Mouse (Mus musculus) midbrain, embryonic 10.5 days (tissue): ENCODE data around the gene Oprl1. TPM values are rescaled to one million over a fixed set of nuclear protein-coding genes. Genes with fewer than 3 reads are reported as not detected.

Experiments used
- DNase-seq: peaks from one replicate; pipeline ENCODE4 v3.0.0-alpha.2; 2017; ENCODE audit warnings: low spot score
- H3K27ac ChIP-seq: fragments of 300-500 bp; sonication (generic); replicated peaks from 2 replicates; pipeline ENCODE4 v1.5.1; 2016; ENCODE audit warnings: mild to moderate bottlenecking
- H3K27me3 ChIP-seq: fragments of 300-500 bp; sonication (generic); 2 replicates; pipeline ENCODE4 v1.6.1; 2016; ENCODE audit warnings: low read depth, mild to moderate bottlenecking; ENCODE audit not compliant: poor library complexity, severe bottlenecking
- H3K36me3 ChIP-seq: fragments of 300-500 bp; sonication (generic); 2 replicates; pipeline ENCODE4 v1.6.1; 2016; ENCODE audit warnings: mild to moderate bottlenecking, moderate library complexity
- H3K4me1 ChIP-seq: fragments of 300-500 bp; sonication (generic); 2 replicates; pipeline ENCODE4 v1.6.1; 2016
- H3K4me3 ChIP-seq: fragments of 300-500 bp; sonication (generic); 2 replicates; pipeline ENCODE4 v1.5.1; 2016; ENCODE audit warnings: mild to moderate bottlenecking, moderate library complexity
- H3K9me3 ChIP-seq: fragments of 300-500 bp; sonication (generic); replicated peaks from 2 replicates; pipeline ENCODE4 v1.6.1; 2016; ENCODE audit warnings: mild to moderate bottlenecking
- WGBS: fragments of 180-500 bp; shearing (Covaris S2); methylation state at CpG from one replicate; pipeline ENCODE4 v1.1.7; 2016; 5-methylcytosine and 5-hydroxymethylcytosine counted together
- polyA plus RNA-seq: library from polyadenylated mRNA; unstranded; fragments of >200 nt; fragmentation: Nextera tagmentation; extraction: Ambion mirVana; gene quantifications from 2 replicates; pipeline ENCODE4 v1.2.1, GENCODE M21; 2016

The Oprl1 gene
- polyA plus RNA-seq, 1 experiment from 2014 or later = 6.4 TPM

- H3K4me1 ChIP-seq = no peaks in the 10 kb centered on the region
- no peak overlapping the region for H3K27ac ChIP-seq
- 82% methylated on average over 1 of the region's 1 CpGs for WGBS
- H3K4me3 ChIP-seq = no peak overlapping the region
- H3K27me3 ChIP-seq = no peaks in the 10 kb centered on the region
- no peaks in the 10 kb centered on the region for H3K36me3 ChIP-seq
- DNase-seq = no peak
- H3K9me3 ChIP-seq = no peaks in the 10 kb centered on the region
Measured at GRCm38 (mm10) chr2:181752626-181753025, 37.8 kb downstream of the Oprl1 start.

- peaks cover 51% of the 10 kb centered on the region for H3K4me1 ChIP-seq
- H3K27ac ChIP-seq = peak overlapping the region; percentile 80; the same call in 1 of the 2 replicates
- no peak for DNase-seq
- 85% methylated on average over 2 of the region's 2 CpGs for WGBS
- H3K4me3 ChIP-seq = no peak overlapping the region
- H3K27me3 ChIP-seq = no peaks in the 10 kb centered on the region
- H3K9me3 ChIP-seq = no peaks in the 10 kb centered on the region
- no peaks in the 10 kb centered on the region for H3K36me3 ChIP-seq
Measured at GRCm38 (mm10) chr2:181758147-181758725, 43.4 kb downstream of the Oprl1 start.

- 33% methylated on average over 4 of the region's 4 CpGs for whole genome bisulfite sequencing
- Histone ChIP-seq H3K4me1 (peaks cover 60% of the 10 kb centered on the region), H3K27me3 (no peaks in the 10 kb centered on the region), H3K9me3 (no peaks in the 10 kb centered on the region), H3K27ac (peak overlapping the region; percentile 80), H3K4me3 (no peak overlapping the region), H3K36me3 (no peaks in the 10 kb centered on the region)
- DNase-seq = peak; percentile 61
Measured at GRCm38 (mm10) chr2:181759041-181759440, 44.2 kb downstream of the Oprl1 start.

GRCm38 (mm10) chr2:181763006-181763830 lies 48.4 kb downstream of the Oprl1 start, which contains the start of gene Myt1:
Myt1 (plus strand) TSS chr2:181763332.
- Histone ChIP-seq H3K36me3 (no peaks in the 10 kb centered on the region), H3K4me1 (peaks cover 84% of the 10 kb centered on the region), H3K27me3 (no peaks in the 10 kb centered on the region), H3K4me3 (peak within 1 kb of the TSS; percentile 54), H3K9me3 (no peaks in the 10 kb centered on the region), H3K27ac (peak within 1 kb of the TSS; percentile 90)
- 30% methylated on average over 8 of the region's 8 CpGs for WGBS
- DNase-seq = peak; percentile 81

GRCm38 (mm10) chr2:181763886-181764527 lies 49.2 kb downstream of the Oprl1 start:
- Histone ChIP-seq H3K4me1 (peaks cover 79% of the 10 kb centered on the region), H3K4me3 (peak overlapping the region; percentile 54), H3K36me3 (no peaks in the 10 kb centered on the region), H3K27ac (peak overlapping the region; percentile 90), H3K27me3 (no peaks in the 10 kb centered on the region), H3K9me3 (no peaks in the 10 kb centered on the region)
- WGBS = 17% methylated on average over 14 of the region's 14 CpGs
- DNase-seq = peak; percentile 46

- WGBS = 1% methylated on average over 10 of the region's 10 CpGs
- Histone ChIP-seq H3K4me3 (peak overlapping the region; percentile 54), H3K9me3 (no peaks in the 10 kb centered on the region), H3K27me3 (no peaks in the 10 kb centered on the region), H3K36me3 (no peaks in the 10 kb centered on the region), H3K4me1 (peaks cover 73% of the 10 kb centered on the region), H3K27ac (peak overlapping the region; percentile 90)
- peak; percentile 76 for DNase-seq
Measured at GRCm38 (mm10) chr2:181764600-181764999, 49.8 kb downstream of the Oprl1 start.

- no peaks in the 10 kb centered on the region for H3K36me3 ChIP-seq
- no peak for DNase-seq
- peaks cover 66% of the 10 kb centered on the region for H3K4me1 ChIP-seq
- H3K9me3 ChIP-seq = no peaks in the 10 kb centered on the region
- H3K27me3 ChIP-seq = no peaks in the 10 kb centered on the region
- WGBS = 79% methylated on average over 4 of the region's 4 CpGs
- peak overlapping the region; percentile 54 for H3K4me3 ChIP-seq
- peak overlapping the region; percentile 90 for H3K27ac ChIP-seq
Measured at GRCm38 (mm10) chr2:181765251-181765650, 50.4 kb downstream of the Oprl1 start.

GRCm38 (mm10) chr2:181766672-181767557 lies 52.1 kb downstream of the Oprl1 start:
- Histone ChIP-seq H3K9me3 (no peaks in the 10 kb centered on the region), H3K27ac (peak overlapping the region; percentile 90), H3K36me3 (no peaks in the 10 kb centered on the region), H3K4me3 (peak overlapping the region; percentile 54), H3K4me1 (peaks cover 50% of the 10 kb centered on the region), H3K27me3 (no peaks in the 10 kb centered on the region)
- WGBS = 64% methylated on average over 14 of the region's 14 CpGs
- no peak for DNase-seq

- Histone ChIP-seq H3K4me1 (peaks cover 47% of the 10 kb centered on the region), H3K9me3 (no peaks in the 10 kb centered on the region), H3K36me3 (no peaks in the 10 kb centered on the region), H3K4me3 (peak overlapping the region; percentile 54; the same call in 1 of the 2 replicates), H3K27me3 (no peaks in the 10 kb centered on the region), H3K27ac (no peak overlapping the region)
- no peak for DNase-seq
Measured at GRCm38 (mm10) chr2:181768451-181768850, 53.6 kb downstream of the Oprl1 start.

- DNase-seq = no peak
- Histone ChIP-seq H3K36me3 (no peaks in the 10 kb centered on the region), H3K4me1 (peaks cover 47% of the 10 kb centered on the region), H3K9me3 (no peaks in the 10 kb centered on the region), H3K27ac (no peak overlapping the region), H3K27me3 (no peaks in the 10 kb centered on the region), H3K4me3 (peak overlapping the region; percentile 54; the same call in 1 of the 2 replicates)
- WGBS = 79% methylated on average over 2 of the region's 2 CpGs
Measured at GRCm38 (mm10) chr2:181769397-181769796, 54.6 kb downstream of the Oprl1 start.
